Mouse (Mus musculus) myocyte (in vitro differentiated cells): Measurements from ENCODE around the gene Cltb.

Experiments
- E2F4 ChIP-seq: IDR thresholded peaks from one replicate; pipeline ENCODE4 v1.6.1; 2011; ENCODE audit warnings: mild to moderate bottlenecking, control low read depth, moderate library complexity; ENCODE audit not compliant: insufficient read depth
- MAX ChIP-seq: IDR thresholded peaks from one replicate; pipeline ENCODE4 v1.6.1; 2011; ENCODE audit warnings: low read depth, mild to moderate bottlenecking, control low read depth
- MYOD1 ChIP-seq, 3 experiments: IDR thresholded peaks; one replicate each; pipeline ENCODE4 v1.6.1; 2011; ENCODE audit warnings: control low read depth in 2 of 3, low read depth in 2 of 3, mild to moderate bottlenecking in 2 of 3, moderate library complexity in 1 of 3; ENCODE audit not compliant: insufficient read length in 2 of 3, control insufficient read depth in 1 of 3
- MYOG ChIP-seq, 3 experiments: IDR thresholded peaks; one replicate each; pipeline ENCODE4 v1.6.1; 2011; ENCODE audit warnings: control low read depth in 2 of 3, low read depth in 2 of 3, mild to moderate bottlenecking in 2 of 3; ENCODE audit not compliant: insufficient read length in 2 of 3, control insufficient read depth in 1 of 3, insufficient read depth in 1 of 3
- POLR2A ChIP-seq: IDR thresholded peaks from one replicate; pipeline ENCODE4 v1.6.1; 2011; ENCODE audit warnings: low read depth, mild to moderate bottlenecking, control low read depth, moderate library complexity; ENCODE audit not compliant: insufficient read length
- POLR2AphosphoS2 ChIP-seq: IDR thresholded peaks from one replicate; pipeline ENCODE4 v1.6.1; 2011; ENCODE audit warnings: low read depth, control low read depth; ENCODE audit not compliant: insufficient read length
- TCF12 ChIP-seq: IDR thresholded peaks from one replicate; pipeline ENCODE4 v1.6.1; 2011; ENCODE audit warnings: mild to moderate bottlenecking, control low read depth; ENCODE audit not compliant: poor library complexity, insufficient read depth, severe bottlenecking
- TCF3 ChIP-seq: IDR thresholded peaks from one replicate; pipeline ENCODE4 v1.6.1; 2011; ENCODE audit warnings: low read depth, control low read depth; ENCODE audit not compliant: insufficient read length
- USF1 ChIP-seq: IDR thresholded peaks from one replicate; pipeline ENCODE4 v1.6.1; 2011; ENCODE audit warnings: low read depth, mild to moderate bottlenecking, control low read depth, moderate library complexity

DNA sequence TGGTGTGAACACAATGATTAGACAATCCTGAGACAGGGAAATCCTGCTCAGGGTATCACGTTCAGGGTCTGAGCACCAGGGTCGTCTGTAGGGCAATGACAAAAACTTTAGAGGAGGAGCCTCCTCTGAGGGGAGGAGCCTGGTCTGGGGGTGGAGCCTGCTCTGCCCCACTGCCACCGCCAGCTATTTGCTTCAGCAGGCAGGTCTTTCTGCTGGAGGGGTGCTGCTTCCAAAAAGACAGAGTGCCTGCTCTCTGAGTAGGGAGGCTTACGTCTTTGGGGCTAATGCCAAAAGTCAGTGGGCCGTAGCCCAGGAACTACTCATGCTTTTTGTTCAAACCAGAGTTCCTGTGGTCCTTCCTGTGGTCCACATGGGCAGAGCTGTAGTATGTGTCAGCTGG, 42.8 kb downstream of the Cltb start:
- TF ChIP-seq MYOG (IDR thresholded peaks at IDR 0.05; ENCODE audit: control insufficient read depth in 1 of 3, insufficient read depth in 1 of 3, insufficient read length in 2 of 3, low read depth in 2 of 3), result no peak
- no peak for TF ChIP-seq POLR2A
- TF ChIP-seq TCF3, result no peak
- TF ChIP-seq USF1, result no peak
- no peak for TF ChIP-seq E2F4
- no peak for TF ChIP-seq POLR2AphosphoS2
- TF ChIP-seq TCF12, result no peak
- no peak for TF ChIP-seq MYOD1 (IDR thresholded peaks at IDR 0.05; ENCODE audit: control insufficient read depth in 1 of 3, insufficient read length in 2 of 3, low read depth in 2 of 3)
- no peak for TF ChIP-seq MAX
